Mouse (Mus musculus): ENCODE measurements around the gene Gon4l. TPM values are rescaled to one million over a fixed set of nuclear protein-coding genes. Genes with fewer than 3 reads are reported as not detected.

Gon4l gene
- polyA plus RNA-seq, 1 experiment, result 30.1 TPM

- H3K27ac ChIP-seq (ENCODE audit: insufficient read depth, low read length), result no peak overlapping the region
- TF ChIP-seq POLR2A (IDR thresholded peaks at IDR 0.05; ENCODE audit: extremely low read depth, insufficient read depth, low read length) (no peak), CTCF (IDR thresholded peaks at IDR 0.05; ENCODE audit: extremely low read depth, insufficient read depth, low read length) (no peak)
- no peaks in the 10 kb centered on the region; the same call in 1 of the 2 replicates for H3K4me1 ChIP-seq (ENCODE audit: control insufficient read depth, insufficient read depth, low read length)
- H3K4me3 ChIP-seq (ENCODE audit: insufficient read depth, low read length), result no peak overlapping the region
Measured at GRCm38 (mm10) chr3:88906393-88907159, 71.5 kb downstream of the Gon4l start.

GRCm38 (mm10) chr3:88912585-88912984 lies 77.6 kb downstream of the Gon4l start:
- no peak overlapping the region for H3K4me3 ChIP-seq (ENCODE audit: insufficient read depth, low read length)
- TF ChIP-seq CTCF (IDR thresholded peaks at IDR 0.05; ENCODE audit: extremely low read depth, insufficient read depth, low read length) (no peak), POLR2A (IDR thresholded peaks at IDR 0.05; ENCODE audit: extremely low read depth, insufficient read depth, low read length) (no peak)
- H3K4me1 ChIP-seq (ENCODE audit: control insufficient read depth, insufficient read depth, low read length), result no peaks in the 10 kb centered on the region; the same call in 1 of the 2 replicates

DNA sequence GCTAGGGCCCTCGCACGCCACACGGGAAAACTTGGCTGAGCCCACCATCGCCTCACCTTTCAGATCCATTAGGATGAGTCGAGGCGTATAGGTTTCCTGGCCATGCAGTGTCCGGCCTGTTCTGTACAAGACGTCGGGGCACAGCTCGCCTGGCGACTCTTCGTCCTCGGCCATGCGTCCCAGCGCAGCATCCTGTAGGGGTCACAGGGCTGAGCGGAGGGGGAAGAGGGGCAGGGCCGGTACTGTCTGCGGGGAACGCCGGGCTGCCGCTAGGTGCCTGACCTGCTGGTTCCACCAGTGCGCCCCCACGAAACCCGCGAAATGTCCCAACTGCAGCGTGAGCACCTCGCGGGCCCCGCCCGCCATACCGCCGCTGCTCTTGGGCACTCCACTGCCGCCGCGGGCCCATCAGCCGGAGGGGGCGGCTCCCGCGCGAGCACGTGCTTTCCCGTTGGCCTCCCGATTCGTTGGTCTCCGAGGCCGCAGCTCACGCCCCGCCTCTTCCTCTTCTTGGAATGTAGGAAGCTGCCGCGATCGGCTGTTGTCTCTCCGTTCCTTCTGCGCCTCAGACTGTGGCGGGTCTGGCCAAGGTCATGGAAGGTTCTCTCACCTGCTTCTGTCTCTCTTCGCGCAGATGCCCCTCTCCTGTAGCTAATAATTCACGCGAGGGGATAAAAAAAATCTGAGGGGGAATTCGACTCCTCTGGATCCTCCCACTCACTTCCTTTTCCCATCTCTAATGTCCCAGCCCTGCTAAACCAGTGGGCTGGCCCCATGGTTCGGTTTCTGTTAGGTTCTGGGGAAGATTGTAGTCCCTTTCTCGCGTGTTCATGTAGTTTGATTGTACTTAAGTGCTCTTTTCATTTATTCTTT lies 78.7 kb downstream of the Gon4l start, which contains the start of gene Msto1:
Gene Msto1, minus strand, starts transcription at position 489 of the 873 bp plus-strand sequence.
- Histone ChIP-seq H3K27ac (ENCODE audit: insufficient read depth, low read length) (peak within 1 kb of the TSS; percentile 42), H3K4me3 (ENCODE audit: insufficient read depth, low read length) (peak within 1 kb of the TSS; percentile 96), H3K4me1 (ENCODE audit: control insufficient read depth, insufficient read depth, low read length) (no peaks in the 10 kb centered on the region; the same call in 1 of the 2 replicates)
- TF ChIP-seq CTCF (IDR thresholded peaks at IDR 0.05; ENCODE audit: extremely low read depth, insufficient read depth, low read length) (no peak), POLR2A (IDR thresholded peaks at IDR 0.05; ENCODE audit: extremely low read depth, insufficient read depth, low read length) (peak; percentile 98)

More at GRCm38 (mm10) chr3:88912585-88912984, 77.6 kb downstream of the Gon4l start:
- H3K27ac ChIP-seq (ENCODE audit: insufficient read depth, low read length), result no peak overlapping the region

DNA sequence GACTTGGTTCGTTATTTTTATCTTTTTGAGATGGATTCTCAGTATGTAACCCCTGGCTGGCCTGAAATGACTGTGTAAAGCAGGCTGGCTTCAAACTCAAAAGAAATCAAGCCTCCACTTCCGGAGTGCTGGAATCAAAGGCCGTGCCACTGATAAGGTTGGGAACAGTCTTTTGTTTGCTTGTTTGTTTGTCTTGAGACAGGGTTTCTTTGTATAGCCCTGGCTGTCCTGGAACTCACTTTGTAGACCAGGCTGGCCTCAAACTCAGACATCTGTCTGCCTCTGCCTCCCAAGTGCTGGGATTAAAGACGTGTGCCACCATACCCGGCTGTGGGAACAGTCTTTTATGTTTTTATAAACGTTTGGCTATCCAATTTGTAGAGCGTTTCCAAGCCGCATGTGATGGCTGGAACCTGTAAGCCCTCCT lies 79.4 kb downstream of the Gon4l start:
- Histone ChIP-seq H3K4me1 (ENCODE audit: control insufficient read depth, insufficient read depth, low read length) (no peaks in the 10 kb centered on the region; the same call in 1 of the 2 replicates), H3K27ac (ENCODE audit: insufficient read depth, low read length) (peak overlapping the region; percentile 42; the same call in 1 of the 2 replicates), H3K4me3 (ENCODE audit: insufficient read depth, low read length) (peak overlapping the region; percentile 96)
- TF ChIP-seq CTCF (IDR thresholded peaks at IDR 0.05; ENCODE audit: extremely low read depth, insufficient read depth, low read length) (no peak), POLR2A (IDR thresholded peaks at IDR 0.05; ENCODE audit: extremely low read depth, insufficient read depth, low read length) (no peak)

- no peak overlapping the region for H3K4me3 ChIP-seq (ENCODE audit: insufficient read depth, low read length)
- no peaks in the 10 kb centered on the region; the same call in 1 of the 2 replicates for H3K4me1 ChIP-seq (ENCODE audit: control insufficient read depth, insufficient read depth, low read length)
- no peak overlapping the region for H3K27ac ChIP-seq (ENCODE audit: insufficient read depth, low read length)
- TF ChIP-seq POLR2A (IDR thresholded peaks at IDR 0.05; ENCODE audit: extremely low read depth, insufficient read depth, low read length), result no peak
- TF ChIP-seq CTCF (IDR thresholded peaks at IDR 0.05; ENCODE audit: extremely low read depth, insufficient read depth, low read length), result no peak
Measured at GRCm38 (mm10) chr3:88918981-88919380, 84.0 kb downstream of the Gon4l start.

DNA sequence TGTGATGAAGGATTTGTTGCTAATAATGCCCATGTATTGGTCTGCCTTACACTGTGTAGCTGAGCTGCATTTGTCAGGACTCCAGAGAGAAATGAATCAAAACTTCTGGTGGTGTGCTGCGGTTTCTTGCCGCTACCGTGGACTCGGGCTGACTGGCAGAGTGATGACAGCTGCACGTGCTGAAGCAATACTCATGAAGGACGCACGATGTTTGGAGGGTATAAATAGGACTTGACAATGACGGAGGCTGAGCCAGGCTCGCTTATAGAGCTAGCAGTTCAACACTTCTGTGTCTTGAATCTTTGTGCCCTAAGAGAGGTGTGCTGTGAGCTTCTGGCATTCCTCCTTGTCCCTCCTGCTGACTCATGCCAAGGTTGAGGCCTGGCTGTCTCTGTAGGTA lies 86.4 kb downstream of the Gon4l start:
- Histone ChIP-seq H3K4me3 (ENCODE audit: insufficient read depth, low read length) (no peak overlapping the region), H3K4me1 (ENCODE audit: control insufficient read depth, insufficient read depth, low read length) (no peaks in the 10 kb centered on the region), H3K27ac (ENCODE audit: insufficient read depth, low read length) (no peak overlapping the region)
- TF ChIP-seq CTCF (IDR thresholded peaks at IDR 0.05; ENCODE audit: extremely low read depth, insufficient read depth, low read length) (no peak), POLR2A (IDR thresholded peaks at IDR 0.05; ENCODE audit: extremely low read depth, insufficient read depth, low read length) (no peak)

GRCm38 (mm10) chr3:88923989-88924591 lies 89.1 kb downstream of the Gon4l start:
- Histone ChIP-seq H3K27ac (ENCODE audit: insufficient read depth, low read length) (no peak overlapping the region), H3K4me1 (ENCODE audit: control insufficient read depth, insufficient read depth, low read length) (no peaks in the 10 kb centered on the region), H3K4me3 (ENCODE audit: insufficient read depth, low read length) (no peak overlapping the region)
- TF ChIP-seq POLR2A (IDR thresholded peaks at IDR 0.05; ENCODE audit: extremely low read depth, insufficient read depth, low read length) (no peak), CTCF (IDR thresholded peaks at IDR 0.05; ENCODE audit: extremely low read depth, insufficient read depth, low read length) (no peak)

- TF ChIP-seq POLR2A (IDR thresholded peaks at IDR 0.05; ENCODE audit: extremely low read depth, insufficient read depth, low read length) (no peak), CTCF (IDR thresholded peaks at IDR 0.05; ENCODE audit: extremely low read depth, insufficient read depth, low read length) (no peak)
- H3K4me3 ChIP-seq (ENCODE audit: insufficient read depth, low read length), result no peak overlapping the region
- H3K4me1 ChIP-seq (ENCODE audit: control insufficient read depth, insufficient read depth, low read length), result no peaks in the 10 kb centered on the region
- no peak overlapping the region for H3K27ac ChIP-seq (ENCODE audit: insufficient read depth, low read length)
Measured at GRCm38 (mm10) chr3:88925651-88926050, 90.6 kb downstream of the Gon4l start.

GRCm38 (mm10) chr3:88929501-88929900 lies 94.5 kb downstream of the Gon4l start:
- H3K27ac ChIP-seq (ENCODE audit: insufficient read depth, low read length), result no peak overlapping the region
- H3K4me1 ChIP-seq (ENCODE audit: control insufficient read depth, insufficient read depth, low read length), result no peaks in the 10 kb centered on the region
- TF ChIP-seq POLR2A (IDR thresholded peaks at IDR 0.05; ENCODE audit: extremely low read depth, insufficient read depth, low read length) (no peak), CTCF (IDR thresholded peaks at IDR 0.05; ENCODE audit: extremely low read depth, insufficient read depth, low read length) (no peak)
- no peak overlapping the region for H3K4me3 ChIP-seq (ENCODE audit: insufficient read depth, low read length)

Measured in cortical plate, adult 2 months (tissue).